Mouse (Mus musculus) thymus, adult 2 months (tissue): ENCODE measurements around the gene Castor1.

Experiments used
- CTCF ChIP-seq: fragments of 200-500 bp; IDR thresholded peaks from 2 replicates; pipeline ENCODE4 v1.5.1; 2012; ENCODE audit warnings: mild to moderate bottlenecking, control low read depth, low read length, moderate library complexity, borderline replicate concordance; ENCODE audit not compliant: control insufficient read depth, poor library complexity, insufficient read depth; ENCODE audit errors: extremely low read depth
- POLR2A ChIP-seq: fragments of 200-500 bp; IDR thresholded peaks from 2 replicates; pipeline ENCODE4 v1.6.1; 2012; ENCODE audit warnings: mild to moderate bottlenecking, low read length, control low read depth, moderate library complexity; ENCODE audit not compliant: control insufficient read depth, poor library complexity, insufficient read depth; ENCODE audit errors: extremely low read depth

DNA sequence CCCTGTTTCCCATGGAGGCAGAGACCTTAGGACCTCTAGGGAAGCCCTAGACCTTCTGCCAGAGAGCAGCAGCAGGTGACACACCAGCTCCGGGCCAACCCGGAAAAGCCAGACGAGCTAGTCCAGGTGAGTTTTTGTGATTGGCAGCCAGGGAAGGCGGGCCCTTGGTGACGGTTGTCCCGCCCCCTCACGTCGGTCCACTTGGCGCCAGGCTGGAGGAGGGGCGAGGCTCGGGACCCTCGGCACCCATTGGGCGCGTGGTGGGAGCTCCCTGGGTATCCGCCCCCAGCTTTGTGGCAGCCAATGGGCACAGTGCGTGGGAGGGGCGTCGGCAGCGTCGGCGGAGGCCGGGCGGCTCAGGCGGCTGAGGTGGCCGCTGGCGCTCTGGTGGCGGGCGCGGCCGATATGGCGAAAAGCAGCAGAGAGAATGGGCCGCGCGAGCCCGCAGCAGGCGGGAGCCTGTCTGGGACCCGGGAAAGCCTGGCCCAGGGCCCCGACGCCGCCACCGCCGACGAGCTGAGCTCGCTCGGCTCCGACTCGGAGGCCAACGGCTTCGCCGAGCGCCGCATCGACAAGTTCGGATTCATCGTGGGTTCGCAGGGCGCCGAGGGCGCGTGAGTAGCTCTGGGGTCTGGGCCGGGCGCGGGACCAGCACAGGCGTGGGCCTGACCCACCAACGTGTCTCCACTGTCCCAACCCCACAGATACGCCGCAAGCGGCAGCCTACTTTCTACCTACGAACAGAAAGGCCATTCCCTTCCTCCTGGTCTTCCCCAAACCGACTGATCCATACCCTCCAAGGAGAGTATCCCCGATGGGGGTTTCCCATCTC lies 31.3 kb upstream of the Castor1 start, which contains the start of gene Tbc1d10a:
- TF ChIP-seq CTCF (peak; percentile 53; the same call in 1 of the 2 replicates), POLR2A (peak; percentile 85)
